Mouse (Mus musculus): ENCODE results near the gene Sprr3. TPM values are rescaled to one million over a fixed set of nuclear protein-coding genes. Genes with fewer than 3 reads are reported as not detected.

The Sprr3 gene
- polyA plus RNA-seq, 1 experiment from 2014 or later, result not detected

Other genes with a start within 250 kb of the Sprr3 start
- not detected in 2 replicates for gene Sprr2a1, start 242.9 kb downstream of the Sprr3 start, polyA plus RNA-seq (2015; fragmentation: Nextera tagmentation; extraction: Ambion mirVana)
- not detected in 2 replicates for gene Sprr2a2, start 242.8 kb downstream of the Sprr3 start, polyA plus RNA-seq (2015; fragmentation: Nextera tagmentation; extraction: Ambion mirVana)
- gene Sprr2a3, start 173.3 kb downstream of the Sprr3 start, polyA plus RNA-seq (2015; fragmentation: Nextera tagmentation; extraction: Ambion mirVana), result not detected in 2 replicates
- gene Sprr2b, start 142.1 kb downstream of the Sprr3 start, polyA plus RNA-seq (2015; fragmentation: Nextera tagmentation; extraction: Ambion mirVana), result not detected in 2 replicates
- not detected in 2 replicates for gene Sprr2d, start 119.6 kb downstream of the Sprr3 start, polyA plus RNA-seq (2015; fragmentation: Nextera tagmentation; extraction: Ambion mirVana)
- gene Sprr2e, start 106.6 kb downstream of the Sprr3 start, polyA plus RNA-seq (2015; fragmentation: Nextera tagmentation; extraction: Ambion mirVana), result not detected in 2 replicates
- gene Sprr2f, start 93.5 kb downstream of the Sprr3 start, polyA plus RNA-seq (2015; fragmentation: Nextera tagmentation; extraction: Ambion mirVana), result not detected in 2 replicates
- gene Sprr2h, start 73.0 kb downstream of the Sprr3 start, polyA plus RNA-seq (2015; fragmentation: Nextera tagmentation; extraction: Ambion mirVana), result not detected in 2 replicates
- gene Sprr2i, start 50.7 kb downstream of the Sprr3 start, polyA plus RNA-seq (2015; fragmentation: Nextera tagmentation; extraction: Ambion mirVana), result not detected in 2 replicates
- not detected in 2 replicates for gene Sprr2j-ps, start 40.6 kb downstream of the Sprr3 start, polyA plus RNA-seq (2015; fragmentation: Nextera tagmentation; extraction: Ambion mirVana)
- gene Gm9774, start 29.3 kb downstream of the Sprr3 start, polyA plus RNA-seq (2015; fragmentation: Nextera tagmentation; extraction: Ambion mirVana), result 5.5 and 9.6 TPM in 2 replicates
- not detected in 2 replicates for gene Sprr2k, start 26.1 kb downstream of the Sprr3 start, polyA plus RNA-seq (2015; fragmentation: Nextera tagmentation; extraction: Ambion mirVana)
- not detected in 2 replicates for gene Sprr1b, start 19.9 kb downstream of the Sprr3 start, polyA plus RNA-seq (2015; fragmentation: Nextera tagmentation; extraction: Ambion mirVana)
- gene Sprr1a, start 27.2 kb upstream of the Sprr3 start, polyA plus RNA-seq (2015; fragmentation: Nextera tagmentation; extraction: Ambion mirVana), result 0.32 TPM in 1 of 2 replicates, not detected in the other
- gene Sprr4, start 41.8 kb upstream of the Sprr3 start, polyA plus RNA-seq (2015; fragmentation: Nextera tagmentation; extraction: Ambion mirVana), result not detected in 2 replicates
- gene 2310046K23Rik, start 75.8 kb upstream of the Sprr3 start, polyA plus RNA-seq (2015; fragmentation: Nextera tagmentation; extraction: Ambion mirVana), result not detected in 2 replicates
- not detected in 2 replicates for gene Ivl, start 115.0 kb upstream of the Sprr3 start, polyA plus RNA-seq (2015; fragmentation: Nextera tagmentation; extraction: Ambion mirVana)
- not detected in 2 replicates for gene Smcp, start 130.3 kb upstream of the Sprr3 start, polyA plus RNA-seq (2015; fragmentation: Nextera tagmentation; extraction: Ambion mirVana)
- not detected in 2 replicates for gene 2210017I01Rik, start 148.8 kb upstream of the Sprr3 start, polyA plus RNA-seq (2015; fragmentation: Nextera tagmentation; extraction: Ambion mirVana)
- gene Lce6a, start 162.9 kb upstream of the Sprr3 start, polyA plus RNA-seq (2015; fragmentation: Nextera tagmentation; extraction: Ambion mirVana), result not detected in 2 replicates
- not detected in 2 replicates for gene Lce1a1, start 189.6 kb upstream of the Sprr3 start, polyA plus RNA-seq (2015; fragmentation: Nextera tagmentation; extraction: Ambion mirVana)
- gene Lce1b, start 198.2 kb upstream of the Sprr3 start, polyA plus RNA-seq (2015; fragmentation: Nextera tagmentation; extraction: Ambion mirVana), result not detected in 2 replicates
- not detected in 2 replicates for gene Lce1a2, start 211.6 kb upstream of the Sprr3 start, polyA plus RNA-seq (2015; fragmentation: Nextera tagmentation; extraction: Ambion mirVana)
- gene Lce1c, start 220.5 kb upstream of the Sprr3 start, polyA plus RNA-seq (2015; fragmentation: Nextera tagmentation; extraction: Ambion mirVana), result not detected in 2 replicates
- gene Lce1d, start 228.5 kb upstream of the Sprr3 start, polyA plus RNA-seq (2015; fragmentation: Nextera tagmentation; extraction: Ambion mirVana), result not detected in 2 replicates